26 mouse cellular contexts compared by ENCODE assay signal in the genomic region with DNA sequence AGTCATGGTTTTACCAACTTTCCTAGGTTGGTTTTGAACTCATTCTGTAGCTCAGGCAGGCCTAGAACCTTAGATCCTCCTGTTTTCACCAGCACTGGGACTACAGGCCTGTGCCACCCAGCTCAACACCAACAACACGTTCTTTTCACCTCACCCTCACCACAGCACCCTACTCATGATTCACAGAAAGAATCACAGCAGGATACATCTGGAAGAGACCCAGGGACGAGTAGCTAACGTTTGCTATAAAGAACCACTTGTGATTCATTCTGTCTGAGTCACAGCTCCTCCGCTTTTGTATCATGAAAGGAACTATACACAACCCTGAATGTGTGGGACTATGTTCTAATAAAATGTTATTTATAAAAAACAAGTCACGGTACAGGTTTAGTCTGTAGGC.
DNase-seq lines count a peak whose midpoint lies in the region; TF ChIP-seq lines count a peak whose summit lies in the region.
"Had no signal": no experiment of that assay in that cellular context is flagged by ENCODE, and none has a peak within 500 bp of the region (broad histone marks: within the 10 kb centered on the region; RNA-seq: fewer than 3 reads in every experiment).

No protein-coding gene starts in this region.

- no peak for TF ChIP-seq CTCF in embryonic fibroblast, embryonic 13.5 days (IDR thresholded peaks at IDR 0.05; ENCODE audit: borderline replicate concordance, insufficient read depth, low read length)

- peaks cover 3% of the 10 kb centered on the region; the same call in 1 of the 2 replicates for H3K4me1 ChIP-seq in embryonic fibroblast, embryonic 13.5 days (ENCODE audit: control insufficient read depth, insufficient read depth, low read length)
- H3K4me1 ChIP-seq: forebrain, embryonic 15.5 days; limb, embryonic 10.5 days; limb, embryonic 15.5 days; liver, embryonic 13.5 days had no signal

- intact Hi-C loops in left cerebral cortex, postnatal 25 days (cut with DNase I), result loop anchor here (2.0 to 10.0 kb wide), 2 partner anchors 50 to 860 kb away; no protein-coding TSS in a partner anchor

- H3K4me3 ChIP-seq in embryonic fibroblast, embryonic 13.5 days (ENCODE audit: insufficient read depth, low read length), result no peak overlapping the region
- H3K4me3 ChIP-seq: forebrain, embryonic 15.5 days; heart, embryonic 15.5 days; kidney, embryonic 15.5 days; limb, embryonic 10.5 days; limb, embryonic 15.5 days; liver, embryonic 13.5 days; stomach, embryonic 15.5 days had no signal

- peak; percentile 6 to 32 for DNase-seq in adrenal gland, adult (ENCODE audit: inconsistent age in 2 of 2, low spot score in 1 of 2)
- no peak for DNase-seq in adrenal gland, postnatal 14 days
- peak; percentile 68 for DNase-seq in right cerebral cortex, adult 18-20 months
- no peak for DNase-seq in right cerebral cortex, postnatal 4 days
- DNase-seq in left cerebral cortex, postnatal 25 days (ENCODE audit: low spot score in 2 of 2), result peak; percentile 35 to 82
- no peak for DNase-seq in urinary bladder, postnatal 25 days (ENCODE audit: low spot score)
- DNase-seq in layer of hippocampus, adult 8-10 months (ENCODE audit: low spot score in 2 of 2), result no peak
- DNase-seq: adrenal gland, adult 8-10 months; cerebellum, adult 2 months; cerebellum, postnatal 14 days; gastrocnemius, postnatal 14 days; kidney, adult 18-20 months; kidney, postnatal 25 days; liver, embryonic 13.5 days; lung, adult 18-20 months; midbrain, embryonic 14.5 days; retina, postnatal 1 day; thymus, postnatal 14 days had no signal

- peak overlapping the region; percentile 72 for H3K27ac ChIP-seq in embryonic fibroblast, embryonic 13.5 days (ENCODE audit: insufficient read depth, low read length)
- H3K27ac ChIP-seq: forebrain, embryonic 15.5 days; heart, embryonic 15.5 days; kidney, embryonic 15.5 days; limb, embryonic 10.5 days; limb, embryonic 15.5 days; liver, embryonic 13.5 days; macrophage; stomach, embryonic 15.5 days had no signal

- no peak for TF ChIP-seq POLR2A in embryonic fibroblast, embryonic 13.5 days (IDR thresholded peaks at IDR 0.05; ENCODE audit: low read depth, low read length)

Comparison
In these comparisons a context has a peak if more than half of its experiments do, and no peak if none do; other contexts are left out.
1. DNase-seq: peak in adrenal gland, adult (2 of 2), right cerebral cortex, adult 18-20 months (single experiment) and left cerebral cortex, postnatal 25 days (2 of 2); none in adrenal gland, postnatal 14 days (single experiment), right cerebral cortex, postnatal 4 days (single experiment), urinary bladder, postnatal 25 days (single experiment) and layer of hippocampus, adult 8-10 months (0 of 2).